Mouse (Mus musculus): ENCODE measurements at regions not wholly inside any gene's neighbourhood (a gene's known extent, or its start where the extent isn't known, plus 50 kb on each side); places are given as distances from the start of the nearest gene placed in this dataset.
"Not testable (repeated sequence)": the region's sequence is repeated elsewhere in the genome, so short reads cannot be mapped to it uniquely, and the experiment has no call there.

DNA sequence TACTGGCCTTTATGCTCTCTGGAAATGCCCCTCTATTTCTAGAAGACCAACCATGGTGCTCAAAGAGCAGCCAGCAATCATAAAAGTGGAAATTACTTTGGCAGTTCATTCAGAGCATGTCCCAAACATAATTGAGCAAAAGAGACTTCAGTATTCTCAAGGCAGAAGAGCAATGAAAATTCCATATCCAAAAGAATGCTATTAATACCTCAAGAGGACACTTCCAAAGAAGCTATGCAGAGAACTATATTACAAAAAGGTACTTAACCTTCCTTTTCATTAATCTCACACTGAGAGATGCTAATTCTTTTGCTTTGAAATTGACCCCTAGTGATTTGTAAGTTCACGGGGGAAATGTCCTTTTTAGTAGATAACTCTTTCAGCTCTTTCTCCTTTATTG lies 105.7 kb downstream of the Mrpl39 start:
- DNase-seq = no peak

DNA sequence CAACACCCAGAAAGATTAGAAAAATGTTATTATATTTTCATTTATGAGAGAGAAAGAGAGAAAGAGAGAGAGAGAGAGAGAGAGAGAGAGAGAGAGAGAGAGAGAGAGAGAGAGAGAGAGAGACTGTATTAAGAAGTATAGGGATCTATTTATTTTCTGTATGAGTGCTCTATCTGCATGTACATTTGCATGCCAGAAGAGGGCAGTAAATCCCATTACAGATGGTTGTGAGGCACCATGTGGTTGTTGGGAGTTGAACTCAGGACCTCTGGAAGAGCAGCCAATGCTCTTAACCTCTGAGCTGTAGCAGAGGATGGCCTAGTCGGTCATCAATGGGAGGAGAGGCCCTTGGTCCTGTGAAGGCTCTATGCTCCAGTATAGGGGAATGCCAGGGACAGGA lies 91.1 kb downstream of the Mrpl39 start:
- DNase-seq = not testable (repeated sequence)

DNA sequence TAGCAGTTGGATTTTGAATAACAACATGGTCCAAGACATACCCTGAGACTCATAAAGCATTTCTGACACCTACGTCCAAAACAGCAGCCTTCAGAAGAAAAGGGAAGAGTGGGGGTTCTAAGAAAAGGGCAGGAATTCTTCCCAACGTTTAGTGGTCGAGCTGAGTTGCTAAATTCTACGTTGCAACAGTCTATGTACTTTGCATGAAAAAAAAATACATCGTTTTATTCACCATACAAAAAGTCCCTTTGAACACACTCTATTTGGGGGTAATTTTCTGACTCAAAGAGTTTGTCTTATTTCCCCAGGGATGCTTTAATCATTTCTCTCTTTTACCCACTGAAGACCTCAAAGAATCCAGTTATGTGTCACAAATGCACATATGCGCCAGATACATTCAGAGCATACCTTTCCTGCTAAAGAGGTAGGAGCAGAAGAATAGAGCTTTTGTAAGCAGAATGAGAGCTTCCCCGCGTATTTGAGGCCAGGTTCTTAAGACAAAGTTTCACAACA lies 89.3 kb downstream of the Mrpl39 start:
- DNase-seq = no peak

DNA sequence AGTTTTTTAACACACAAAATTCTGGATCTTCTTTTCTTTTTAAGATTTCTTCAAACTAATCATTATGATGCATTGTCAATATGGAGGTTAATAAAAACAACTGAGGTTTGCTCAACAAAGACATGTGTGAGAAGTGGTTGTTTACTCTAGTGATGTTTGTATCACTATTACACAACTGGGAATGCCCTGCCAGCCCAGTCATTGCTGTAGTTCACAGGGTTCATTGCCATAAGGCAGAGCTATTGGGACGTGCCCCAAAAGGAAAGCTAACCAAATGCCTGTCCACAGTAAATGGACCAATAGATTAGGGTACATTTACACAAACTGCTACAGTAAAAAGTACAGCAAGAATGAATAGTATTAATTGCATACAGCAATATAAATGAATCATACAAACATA lies 84.9 kb downstream of the Mrpl39 start:
- no peak for DNase-seq

DNA sequence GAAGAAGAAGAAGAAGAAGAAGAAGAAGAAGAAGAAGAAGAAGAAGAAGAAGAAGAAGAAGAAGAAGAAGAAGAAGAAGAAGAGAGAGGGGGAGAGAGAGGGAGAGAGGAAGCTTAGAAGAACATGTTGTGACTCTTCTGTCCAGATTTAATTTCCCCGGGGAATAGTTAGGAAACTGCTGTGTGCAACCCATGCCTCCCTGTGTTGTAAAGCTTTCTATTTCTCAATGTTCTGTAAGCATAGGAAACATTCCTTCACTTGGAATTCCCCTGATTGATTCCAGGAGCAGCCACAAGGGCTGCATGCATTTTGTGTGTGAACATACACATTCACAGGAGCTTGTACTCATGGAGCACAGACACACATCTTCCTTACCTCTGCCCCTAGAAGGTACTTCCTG lies 81.7 kb downstream of the Mrpl39 start:
- no peak for DNase-seq

DNA sequence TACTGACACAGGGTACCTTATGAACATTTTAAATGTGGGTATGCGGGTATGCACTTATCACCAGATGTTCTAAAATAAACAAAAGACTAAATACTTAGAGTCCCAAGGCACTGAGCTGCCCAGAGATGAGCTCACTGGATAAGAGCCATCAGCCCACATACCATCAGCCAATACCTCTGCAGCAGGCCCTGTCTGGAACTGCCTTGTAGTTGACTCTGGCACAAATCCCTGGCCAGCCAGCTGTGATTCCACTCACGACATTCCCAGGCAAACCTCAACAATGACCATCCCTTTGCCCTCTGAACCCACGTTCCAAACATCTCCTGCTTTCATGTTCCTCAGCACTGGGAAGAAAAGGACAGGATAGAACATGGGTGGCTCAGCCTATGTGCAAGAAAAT lies 73.7 kb downstream of the Mrpl39 start:
- peak; percentile 34 to 43 for DNase-seq

DNA sequence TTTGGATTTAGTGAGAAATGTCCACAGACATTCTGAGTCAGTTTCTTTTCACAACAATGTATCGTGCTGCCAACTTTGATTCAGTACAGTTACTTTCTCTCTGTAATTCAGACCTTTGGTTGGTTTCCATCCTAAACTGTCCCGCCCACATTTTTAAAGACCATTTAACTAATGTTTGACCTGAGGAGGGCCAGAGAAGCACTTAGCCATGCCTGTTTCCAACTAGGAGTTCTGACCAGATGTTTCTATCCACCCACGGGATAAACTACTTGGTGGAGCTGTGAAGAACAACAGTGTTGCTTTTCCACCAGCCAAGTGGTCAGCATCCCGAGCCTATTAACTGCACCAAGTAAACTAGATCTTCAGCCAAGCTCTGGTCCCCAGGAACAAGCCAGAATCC lies 72.0 kb downstream of the Mrpl39 start:
- no peak for DNase-seq
